Mouse (Mus musculus) lung, embryonic 16.5 days (tissue): Measurements from ENCODE around the gene Mas1. TPM values are rescaled to one million over a fixed set of nuclear protein-coding genes. Genes with fewer than 3 reads are reported as not detected.

ENCODE experiments used
- ATAC-seq: fragments of 200-750 bp; cut with Nextera tagmentation; 2 replicates; pipeline ENCODE4 v1.8.0; 2017; ENCODE audit warnings: low read depth, mild to moderate bottlenecking, moderate library complexity
- H3K27ac ChIP-seq: fragments of 300-500 bp; sonication (generic); 2 replicates; pipeline ENCODE4 v1.5.1; 2014; ENCODE audit warnings: mild to moderate bottlenecking, control low read depth, low read length
- H3K27me3 ChIP-seq: fragments of 300-500 bp; sonication (generic); 2 replicates; pipeline ENCODE4 v1.6.1; 2014; ENCODE audit warnings: low read depth, low read length, mixed read lengths; ENCODE audit not compliant: control insufficient read depth, insufficient read depth
- H3K36me3 ChIP-seq: fragments of 300-500 bp; sonication (generic); 2 replicates; pipeline ENCODE4 v1.6.1; 2014; ENCODE audit warnings: low read length; ENCODE audit not compliant: control insufficient read depth, insufficient read depth
- H3K4me1 ChIP-seq: fragments of 300-500 bp; sonication (generic); replicated peaks from 2 replicates; pipeline ENCODE4 v1.6.1; 2014; ENCODE audit warnings: low read length, mixed read lengths; ENCODE audit not compliant: control insufficient read depth, insufficient read depth
- H3K4me2 ChIP-seq: fragments of 300-500 bp; sonication (generic); 2 replicates; pipeline ENCODE4 v1.6.1; 2014; ENCODE audit warnings: low read depth, low read length, control low read depth
- H3K4me3 ChIP-seq: fragments of 300-500 bp; sonication (generic); 2 replicates; pipeline ENCODE4 v1.5.1; 2014; ENCODE audit warnings: mild to moderate bottlenecking, low read length, control low read depth
- H3K9ac ChIP-seq: fragments of 300-500 bp; sonication (generic); 2 replicates; pipeline ENCODE4 v1.6.1; 2014; ENCODE audit warnings: low read length, control low read depth
- H3K9me3 ChIP-seq: fragments of 300-500 bp; sonication (generic); 2 replicates; pipeline ENCODE4 v1.6.1; 2016; ENCODE audit warnings: low read length; ENCODE audit not compliant: control insufficient read depth
- WGBS: fragments of 180-500 bp; shearing (Covaris S2); extraction: QIAGEN DNeasy Blood & Tissue Kit; methylation state at CpG from one replicate; pipeline ENCODE4 v1.1.7; 2014; 5-methylcytosine and 5-hydroxymethylcytosine counted together
- polyA plus RNA-seq: library from polyadenylated mRNA; unstranded; fragments of >200 nt; fragmentation: Nextera tagmentation; extraction: Ambion mirVana; gene quantifications from 2 replicates; pipeline ENCODE4 v1.2.1, GENCODE M21; 2015

Mas1 gene
- polyA plus RNA-seq, 1 experiment from 2014 or later = 0.40 TPM

- Histone ChIP-seq H3K27me3 (no peaks in the 10 kb centered on the region), H3K4me1 (peaks cover 7% of the 10 kb centered on the region; the same call in 1 of the 2 replicates), H3K9ac (no peak overlapping the region), H3K4me2 (no peak overlapping the region), H3K36me3 (no peaks in the 10 kb centered on the region), H3K27ac (no peak overlapping the region), H3K9me3 (no peaks in the 10 kb centered on the region), H3K4me3 (no peak overlapping the region)
- ATAC-seq = no peak
- WGBS = 86% methylated on average over 4 of the region's 4 CpGs
Measured at GRCm38 (mm10) chr17:12844540-12844939, 23.4 kb downstream of the Mas1 start.

- no peak overlapping the region for H3K4me3 ChIP-seq
- no peaks in the 10 kb centered on the region for H3K9me3 ChIP-seq
- no peaks in the 10 kb centered on the region for H3K36me3 ChIP-seq
- no peaks in the 10 kb centered on the region for H3K27me3 ChIP-seq
- WGBS = 67% methylated on average over 6 of the region's 6 CpGs
- H3K4me2 ChIP-seq = no peak overlapping the region
- no peak overlapping the region for H3K27ac ChIP-seq
- peaks cover 7% of the 10 kb centered on the region; the same call in 1 of the 2 replicates for H3K4me1 ChIP-seq
- H3K9ac ChIP-seq = no peak overlapping the region
- ATAC-seq = no peak
Measured at GRCm38 (mm10) chr17:12843826-12844225, 24.1 kb downstream of the Mas1 start.

- no peaks in the 10 kb centered on the region for H3K27me3 ChIP-seq
- H3K4me1 ChIP-seq = peaks cover 4% of the 10 kb centered on the region; the same call in 1 of the 2 replicates
- H3K27ac ChIP-seq = no peak overlapping the region
- 70% methylated on average over 10 of the region's 10 CpGs for WGBS
- no peak overlapping the region for H3K4me3 ChIP-seq
- H3K9me3 ChIP-seq = no peaks in the 10 kb centered on the region
- H3K9ac ChIP-seq = no peak overlapping the region
- no peaks in the 10 kb centered on the region for H3K36me3 ChIP-seq
- no peak overlapping the region for H3K4me2 ChIP-seq
- no peak for ATAC-seq
Measured at GRCm38 (mm10) chr17:12839475-12840267, 28.3 kb downstream of the Mas1 start.

- Histone ChIP-seq H3K9me3 (no peaks in the 10 kb centered on the region), H3K36me3 (no peaks in the 10 kb centered on the region), H3K4me3 (no peak overlapping the region), H3K4me1 (no peaks in the 10 kb centered on the region; the same call in 1 of the 2 replicates), H3K4me2 (no peak overlapping the region), H3K27me3 (no peaks in the 10 kb centered on the region), H3K27ac (no peak overlapping the region), H3K9ac (no peak overlapping the region)
- no peak for ATAC-seq
- WGBS = 93% methylated on average over 5 of the region's 5 CpGs
Measured at GRCm38 (mm10) chr17:12835738-12836137, 32.2 kb downstream of the Mas1 start.

GRCm38 (mm10) chr17:12834826-12835225 is 33.1 kb downstream of the Mas1 start:
- no peaks in the 10 kb centered on the region; the same call in 1 of the 2 replicates for H3K4me1 ChIP-seq
- 61% methylated on average over 3 of the region's 3 CpGs for WGBS
- no peak overlapping the region for H3K27ac ChIP-seq
- H3K9me3 ChIP-seq = no peaks in the 10 kb centered on the region
- H3K4me2 ChIP-seq = no peak overlapping the region
- ATAC-seq = no peak
- no peaks in the 10 kb centered on the region for H3K36me3 ChIP-seq
- no peak overlapping the region for H3K9ac ChIP-seq
- no peak overlapping the region for H3K4me3 ChIP-seq
- H3K27me3 ChIP-seq = no peaks in the 10 kb centered on the region

GRCm38 (mm10) chr17:12834317-12834716 is 33.6 kb downstream of the Mas1 start:
- H3K4me3 ChIP-seq = no peak overlapping the region
- WGBS = 73% methylated on average over 3 of the region's 3 CpGs
- no peak overlapping the region for H3K9ac ChIP-seq
- no peaks in the 10 kb centered on the region; the same call in 1 of the 2 replicates for H3K4me1 ChIP-seq
- no peaks in the 10 kb centered on the region for H3K27me3 ChIP-seq
- no peaks in the 10 kb centered on the region for H3K9me3 ChIP-seq
- no peak for ATAC-seq
- H3K36me3 ChIP-seq = no peaks in the 10 kb centered on the region
- no peak overlapping the region for H3K4me2 ChIP-seq
- no peak overlapping the region for H3K27ac ChIP-seq

- no peak for ATAC-seq
- Histone ChIP-seq H3K9ac (no peak overlapping the region), H3K4me2 (no peak overlapping the region), H3K27me3 (no peaks in the 10 kb centered on the region), H3K9me3 (no peaks in the 10 kb centered on the region), H3K4me3 (no peak overlapping the region), H3K36me3 (no peaks in the 10 kb centered on the region), H3K27ac (no peak overlapping the region), H3K4me1 (no peaks in the 10 kb centered on the region; the same call in 1 of the 2 replicates)
- 88% methylated on average over 4 of the region's 4 CpGs for WGBS
Measured at GRCm38 (mm10) chr17:12832657-12833056, 35.3 kb downstream of the Mas1 start.

- Histone ChIP-seq H3K27ac (no peak overlapping the region), H3K27me3 (no peaks in the 10 kb centered on the region), H3K36me3 (no peaks in the 10 kb centered on the region), H3K4me1 (no peaks in the 10 kb centered on the region; the same call in 1 of the 2 replicates), H3K4me2 (no peak overlapping the region), H3K4me3 (no peak overlapping the region), H3K9me3 (no peaks in the 10 kb centered on the region), H3K9ac (no peak overlapping the region)
- WGBS = 82% methylated on average over 3 of the region's 3 CpGs
- no peak for ATAC-seq
Measured at GRCm38 (mm10) chr17:12832231-12832630, 35.7 kb downstream of the Mas1 start.

GRCm38 (mm10) chr17:12830351-12830750 is 37.6 kb downstream of the Mas1 start:
- Histone ChIP-seq H3K27me3 (no peaks in the 10 kb centered on the region), H3K9me3 (peaks cover 4% of the 10 kb centered on the region; the same call in 1 of the 2 replicates), H3K9ac (no peak overlapping the region), H3K36me3 (no peaks in the 10 kb centered on the region), H3K4me2 (no peak overlapping the region), H3K27ac (no peak overlapping the region), H3K4me3 (no peak overlapping the region), H3K4me1 (no peaks in the 10 kb centered on the region; the same call in 1 of the 2 replicates)
- WGBS = 43% methylated on average over 5 of the region's 5 CpGs
- ATAC-seq = peak; percentile 71
